Mouse (Mus musculus) inflammation-experienced regulatory T-cells, adult 6 months (primary cell): ENCODE results near the gene A930033H14Rik. TPM values are rescaled to one million over a fixed set of nuclear protein-coding genes. Genes with fewer than 3 reads are reported as not detected.

Experiments
- ATAC-seq: one replicate; pipeline ENCODE4 v1.8.0; 2017
- polyA plus RNA-seq, 3 experiments: library from polyadenylated mRNA; unstranded; fragments of 100-300 nt; shearing (Covaris generic); gene quantifications; one replicate each; pipeline ENCODE4 v1.2.1; 2017

Gene A930033H14Rik
- polyA plus RNA-seq, 3 experiments from 2014 or later: not detected

DNA sequence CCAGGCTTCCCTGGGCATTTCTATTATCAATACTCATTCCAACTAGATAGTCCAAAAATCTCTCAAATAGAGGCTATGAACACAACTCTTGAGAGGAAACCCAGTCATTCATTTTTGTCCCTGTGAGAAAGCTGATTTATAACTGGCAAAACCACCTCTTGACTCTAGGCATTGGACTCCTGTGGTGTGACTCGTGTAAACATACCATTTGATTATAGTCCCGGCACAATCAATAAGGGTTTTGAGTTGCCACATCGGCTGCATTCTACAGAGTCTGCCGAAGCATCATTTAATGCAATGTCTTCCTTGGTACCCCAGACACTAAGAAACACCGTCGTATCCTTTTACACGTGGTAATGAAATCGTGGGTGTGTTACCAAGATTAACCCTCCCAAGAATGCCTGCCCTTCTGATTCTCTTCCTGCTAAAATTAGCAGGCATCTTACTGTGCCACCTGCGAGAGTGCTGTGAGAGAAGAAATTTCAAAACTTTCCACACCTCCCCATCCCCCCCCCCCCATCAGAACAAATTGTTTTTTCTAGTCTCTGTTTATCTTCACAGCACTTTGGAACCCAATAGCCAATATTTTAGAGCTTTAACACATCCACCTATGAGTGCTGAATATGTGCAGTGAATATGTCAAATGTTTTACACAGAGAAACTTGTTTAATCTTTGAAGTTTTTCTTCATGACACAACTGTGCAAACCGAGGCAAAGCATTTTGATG is 22.3 kb downstream of the A930033H14Rik start:
- no peak for ATAC-seq

DNA sequence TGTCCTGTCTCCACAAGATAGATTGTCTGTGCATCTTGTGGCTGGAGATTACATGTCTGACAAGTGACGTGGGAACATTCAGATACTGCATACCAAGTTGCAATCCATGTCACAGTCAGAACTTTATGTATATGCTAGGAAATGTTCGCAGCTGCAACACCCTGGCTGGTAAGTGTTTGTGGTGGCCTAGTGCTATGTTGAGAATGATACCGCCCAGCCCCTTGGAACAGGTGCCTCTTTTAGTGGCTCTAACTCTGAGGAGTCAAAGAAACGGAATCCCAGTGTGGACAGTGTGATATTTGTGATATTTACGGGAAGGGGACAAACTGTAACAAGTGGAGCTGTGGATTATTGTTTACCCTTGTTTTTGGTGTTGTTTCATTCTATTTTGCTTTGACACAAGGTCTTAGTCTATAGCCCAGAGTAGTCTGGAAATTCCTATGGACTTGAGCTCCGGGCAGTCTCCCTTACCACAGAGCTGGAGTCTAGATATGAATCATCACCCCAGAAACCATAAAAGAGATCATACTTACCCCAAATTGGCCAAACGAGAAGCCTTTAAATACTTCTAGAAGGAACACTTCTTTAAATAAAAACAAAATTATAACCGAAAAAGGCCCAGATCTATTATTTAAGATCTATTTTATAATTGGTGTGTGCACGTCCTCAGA is 25.0 kb downstream of the A930033H14Rik start:
- no peak for ATAC-seq

DNA sequence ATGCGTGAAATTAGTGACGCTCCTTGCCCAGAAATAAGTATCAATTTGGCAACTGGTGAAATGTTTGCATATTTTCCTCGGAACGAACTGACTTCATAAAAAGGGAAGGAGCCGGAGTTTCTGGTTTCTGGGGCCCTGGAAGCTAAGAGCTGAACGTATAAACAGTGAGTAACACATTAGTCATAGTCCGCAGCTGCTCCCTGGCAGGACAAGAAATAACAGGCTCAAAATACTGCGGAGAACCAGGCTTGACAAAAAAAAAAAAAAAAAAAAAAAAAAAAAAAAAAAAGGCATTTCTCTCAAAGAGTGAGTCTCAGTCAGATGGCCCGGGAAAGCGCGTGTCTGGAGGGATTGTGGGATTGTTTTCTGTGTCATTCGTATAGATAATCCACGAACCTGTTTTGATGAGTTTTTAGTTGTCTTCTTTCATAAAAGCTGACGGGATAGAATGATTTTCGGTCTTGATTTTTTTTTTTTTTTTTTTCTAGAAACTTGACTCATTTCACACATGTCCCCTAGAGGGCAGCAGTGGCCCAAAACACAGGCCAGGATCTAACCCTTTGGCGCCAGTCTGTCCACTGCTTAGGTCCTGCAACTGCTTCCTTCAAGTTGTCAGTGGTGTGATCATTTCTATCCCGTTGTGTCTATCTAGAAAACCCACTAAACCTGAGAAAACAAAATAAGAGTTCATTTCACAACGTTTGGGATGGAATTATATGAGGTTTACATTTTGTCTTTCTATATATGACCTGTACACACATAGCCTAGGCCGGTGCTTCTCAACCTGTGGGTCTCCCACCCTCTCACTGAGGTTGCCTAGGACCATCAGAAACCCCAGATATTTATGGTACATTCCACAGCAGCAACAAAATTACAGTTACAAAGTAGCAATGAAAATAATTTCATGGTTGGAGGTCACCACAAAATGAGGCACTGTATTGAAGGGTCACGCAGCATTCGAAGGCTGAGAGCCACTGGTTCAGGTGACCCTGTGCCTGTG is 26.7 kb downstream of the A930033H14Rik start:
- ATAC-seq: no peak

DNA sequence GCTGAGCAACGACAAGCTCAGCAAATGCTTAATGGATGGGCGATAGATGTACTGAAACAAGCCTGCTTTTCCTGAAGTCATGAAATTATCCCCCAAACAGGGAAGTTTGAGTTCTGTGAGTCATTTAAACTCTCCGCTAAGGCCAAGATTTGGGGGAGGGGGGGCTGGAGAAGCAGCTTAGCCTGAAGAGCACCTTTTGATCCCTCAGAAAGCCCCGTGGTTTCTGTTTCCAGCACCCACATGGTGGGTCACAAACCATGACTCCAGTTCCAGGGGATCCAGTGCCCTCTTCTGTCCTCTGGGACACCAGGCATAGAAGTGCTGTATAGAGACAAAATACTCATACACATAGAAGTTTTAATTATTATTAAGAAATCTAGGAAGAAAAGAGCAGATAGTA is 27.5 kb downstream of the A930033H14Rik start:
- ATAC-seq: no peak

DNA sequence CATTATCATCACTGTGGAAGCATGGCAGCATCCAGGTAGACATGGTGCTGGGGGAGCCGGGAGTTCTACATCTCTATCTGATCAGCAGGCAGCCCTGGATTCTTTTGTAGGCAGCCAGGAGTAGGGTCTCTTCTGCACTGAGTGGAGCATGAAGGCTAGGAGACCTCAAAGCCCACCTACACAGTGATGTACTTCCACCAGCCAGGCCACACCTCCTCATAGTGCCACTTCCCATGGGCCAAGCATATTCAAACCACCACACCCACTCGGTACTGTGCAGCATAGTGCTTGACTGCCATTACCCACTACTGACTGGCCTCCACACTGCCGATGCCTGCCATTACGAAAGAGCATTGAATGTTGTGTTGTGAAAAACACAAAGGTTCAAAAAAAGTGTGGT is 28.0 kb downstream of the A930033H14Rik start:
- no peak for ATAC-seq

DNA sequence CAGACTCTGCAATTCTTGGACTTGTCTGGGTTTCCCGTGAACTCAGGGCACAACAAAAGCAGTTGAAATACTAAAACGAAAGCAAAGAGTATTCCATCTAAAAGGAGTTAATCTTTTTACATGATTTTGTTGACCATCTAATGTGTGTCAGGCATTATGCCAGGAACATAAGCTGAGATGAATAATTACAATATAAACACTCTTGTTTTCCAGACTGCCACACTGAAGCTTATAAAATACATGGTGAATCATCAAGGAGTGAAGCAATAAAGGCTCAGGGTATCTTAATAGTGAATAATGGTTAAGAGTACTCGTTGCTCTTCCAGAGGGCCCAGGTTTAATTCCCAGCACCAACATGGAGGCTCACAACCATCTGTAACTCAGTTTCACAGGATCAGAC is 31.9 kb downstream of the A930033H14Rik start:
- ATAC-seq: no peak

DNA sequence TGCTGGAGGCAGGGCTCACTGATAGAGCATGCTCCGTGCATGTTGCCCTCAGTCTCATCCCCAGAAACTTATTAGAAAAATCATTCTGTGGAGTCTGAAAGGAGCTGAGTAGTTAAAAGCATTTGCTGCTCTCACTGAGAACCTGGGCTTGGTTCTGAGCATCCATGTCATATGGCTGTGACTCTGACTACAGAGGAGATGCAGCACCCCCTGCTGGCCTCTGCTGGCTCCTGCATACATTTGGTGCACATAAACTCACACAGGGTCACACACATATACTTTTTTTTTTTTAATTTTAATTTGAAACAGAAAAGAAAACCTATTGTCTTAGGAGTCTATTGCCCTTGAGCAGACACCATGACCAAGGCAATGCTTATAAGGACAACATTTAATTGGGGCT is 33.6 kb downstream of the A930033H14Rik start:
- no peak for ATAC-seq

DNA sequence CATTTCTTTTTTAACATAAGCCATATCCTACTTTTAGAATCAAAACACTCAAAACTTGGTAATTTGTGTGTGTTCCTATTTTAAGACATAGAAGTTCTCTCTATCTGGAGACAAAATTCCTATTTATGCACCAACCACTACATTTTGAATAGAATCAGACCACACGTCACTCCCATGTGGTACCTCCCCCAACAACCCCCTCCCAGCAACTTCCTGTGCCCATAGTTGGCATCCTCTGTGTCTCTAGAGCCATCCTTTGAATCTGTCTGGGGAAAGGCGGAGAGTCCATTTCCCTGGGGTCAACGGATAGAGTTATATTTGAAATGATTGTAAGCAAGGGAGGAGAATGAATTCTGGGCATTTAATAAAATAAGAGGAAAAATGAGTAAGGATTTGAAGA is 36.8 kb downstream of the A930033H14Rik start:
- no peak for ATAC-seq

DNA sequence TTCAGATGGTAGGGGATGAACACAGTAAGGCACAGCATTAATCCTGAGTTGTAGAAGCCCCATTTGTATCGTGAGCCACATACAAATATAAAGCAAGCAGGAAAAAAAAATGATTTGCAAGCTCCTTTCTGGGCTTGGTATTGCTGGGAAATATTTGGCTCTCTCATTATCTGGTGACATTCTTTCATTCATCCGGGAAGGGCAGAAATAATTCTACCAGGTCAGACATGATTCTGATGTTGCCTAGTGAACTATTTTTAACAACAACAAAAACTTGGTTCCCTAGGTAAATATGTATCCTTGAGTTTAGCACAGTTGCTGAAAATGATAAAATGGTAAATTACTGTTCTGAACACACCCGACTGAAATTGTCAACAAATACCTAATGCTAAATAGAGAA is 40.5 kb downstream of the A930033H14Rik start:
- ATAC-seq: no peak

DNA sequence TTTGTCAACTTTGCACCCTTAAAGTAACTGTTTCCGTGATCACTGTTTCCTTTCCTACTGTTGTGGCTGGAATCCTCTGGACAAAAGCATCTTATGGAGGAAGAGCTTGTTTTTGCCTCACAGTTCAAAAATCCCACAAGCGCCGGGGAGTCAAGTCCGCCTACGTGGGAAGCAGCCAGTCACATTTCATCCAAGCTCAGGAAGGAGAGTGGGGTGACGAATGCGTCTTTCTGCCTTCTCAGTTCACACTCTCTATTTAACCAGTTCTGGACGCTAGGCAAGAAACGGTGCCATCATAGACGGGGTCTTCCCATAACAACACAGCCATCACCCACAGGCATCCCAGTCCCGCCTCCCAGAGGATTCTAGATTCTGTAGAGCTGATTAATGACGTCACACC is 46.4 kb downstream of the A930033H14Rik start:
- no peak for ATAC-seq

DNA sequence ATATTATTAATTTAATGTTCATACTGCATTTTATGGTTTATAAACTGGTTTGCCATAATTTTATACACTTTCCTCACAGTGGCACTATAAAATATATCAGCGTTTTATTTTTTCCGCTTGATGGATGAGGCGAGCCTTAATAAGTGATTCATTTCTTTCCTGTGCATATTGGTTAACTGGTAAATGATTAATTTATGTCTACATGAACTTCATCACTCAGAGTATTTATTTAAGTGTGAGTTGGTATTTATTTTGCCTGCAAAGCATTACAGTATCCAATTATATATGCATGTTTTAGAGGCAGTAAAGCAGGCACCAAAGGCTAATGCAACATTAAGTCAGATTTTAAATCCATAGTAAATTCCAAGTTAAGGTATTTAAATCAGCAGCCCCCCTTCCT is 47.1 kb downstream of the A930033H14Rik start:
- no peak for ATAC-seq

DNA sequence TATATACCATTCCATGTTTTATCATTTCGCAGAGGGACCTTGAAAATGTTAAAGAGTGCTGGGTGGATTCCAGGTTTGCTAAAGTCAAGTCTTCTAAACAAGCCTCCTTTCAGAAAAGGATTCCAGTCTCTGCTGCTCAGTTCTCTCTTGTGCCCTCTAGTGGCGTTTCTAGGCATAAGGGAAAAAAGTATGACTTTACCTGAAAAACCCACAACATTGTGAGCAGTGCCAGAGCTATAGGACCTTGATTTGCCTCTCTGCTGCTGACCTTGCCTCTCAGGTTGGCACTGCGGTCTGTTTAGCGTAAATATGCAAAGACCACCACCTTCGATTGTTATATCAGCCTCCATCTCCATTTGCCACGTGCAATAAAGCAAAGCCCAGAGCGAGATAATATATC is 47.8 kb downstream of the A930033H14Rik start:
- ATAC-seq: no peak

DNA sequence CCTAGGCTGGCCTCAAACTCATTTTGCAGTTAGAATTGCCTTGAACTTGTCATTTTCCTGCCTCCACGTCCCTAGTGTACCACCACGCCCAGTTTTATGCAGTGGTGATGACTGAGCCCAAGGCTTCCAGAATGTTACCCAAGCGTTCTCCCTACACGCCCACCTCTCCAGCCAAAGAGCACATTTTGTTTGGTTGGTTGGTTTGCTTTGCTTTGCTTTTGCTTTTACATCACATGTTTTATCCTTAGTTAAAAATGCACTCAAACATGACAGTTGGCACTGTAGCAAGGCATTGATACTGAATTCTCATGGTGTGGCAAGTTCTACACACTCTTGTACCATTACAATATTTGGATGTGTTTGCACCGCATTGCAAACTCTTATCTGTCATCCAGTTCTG is 49.7 kb downstream of the A930033H14Rik start:
- no peak for ATAC-seq

DNA sequence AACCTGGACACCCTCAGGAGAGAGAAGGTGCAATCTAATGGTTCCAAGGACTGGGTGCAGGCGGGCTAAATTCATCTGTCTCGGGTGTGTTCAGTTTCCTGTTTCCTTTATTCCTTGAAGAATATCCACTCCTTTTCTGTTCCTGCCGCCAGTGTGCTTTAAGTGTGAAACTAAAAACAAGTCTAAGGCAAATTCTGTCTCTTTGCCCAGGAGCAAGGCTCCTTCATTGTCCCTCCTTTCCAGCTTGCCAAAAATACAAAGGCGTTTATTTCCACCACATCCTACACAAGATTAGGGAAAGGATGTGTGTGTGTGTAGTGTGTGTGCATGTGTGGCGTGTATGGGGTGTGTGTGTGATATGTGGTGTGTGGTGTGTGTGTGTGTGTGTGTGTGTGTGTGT is 50.3 kb downstream of the A930033H14Rik start:
- no peak for ATAC-seq

DNA sequence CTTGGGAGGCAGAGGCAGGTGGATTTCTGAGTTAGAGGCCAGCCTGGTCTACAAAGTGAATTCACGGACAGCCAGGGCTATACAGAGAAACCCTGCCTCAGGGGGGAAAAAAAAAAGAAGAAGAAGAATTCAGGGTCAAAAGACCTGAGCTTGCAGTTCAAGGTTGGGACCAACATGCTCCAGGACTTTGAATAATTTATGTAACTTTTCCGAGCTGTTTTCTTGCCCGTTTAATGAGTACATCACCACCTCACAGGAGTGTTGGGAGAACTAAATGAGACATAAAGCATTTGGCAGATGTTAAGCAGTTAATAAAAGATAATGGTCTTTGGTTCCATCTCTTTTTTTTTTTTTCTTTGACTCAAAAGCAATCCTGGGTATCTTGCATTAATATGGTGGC is 51.4 kb downstream of the A930033H14Rik start:
- ATAC-seq: no peak

DNA sequence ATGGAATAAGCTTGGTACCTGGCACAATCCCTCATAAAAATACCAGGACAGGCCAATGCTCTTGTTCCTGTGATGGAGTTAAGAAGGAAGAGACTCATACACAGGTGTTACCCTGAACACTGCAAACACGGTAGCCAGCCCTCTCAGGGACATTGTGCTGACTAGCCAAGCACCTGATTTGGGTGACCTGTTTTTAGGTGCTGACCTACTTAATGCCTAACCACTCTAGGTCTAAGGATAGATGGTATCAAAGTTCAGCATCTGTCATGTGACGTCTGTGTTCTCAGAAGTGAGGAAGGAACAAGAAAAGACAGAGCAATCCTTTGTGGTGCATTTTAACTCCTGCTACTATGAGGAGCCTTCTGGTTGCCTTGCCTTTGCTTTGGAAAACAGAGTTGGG is 52.0 kb downstream of the A930033H14Rik start:
- peak; percentile 72 for ATAC-seq

Other genes with a start within 250 kb of the A930033H14Rik start
- gene Rhobtb1, start 61.7 kb downstream of the A930033H14Rik start, polyA plus RNA-seq: not detected
- gene Cdk1, start 139.8 kb upstream of the A930033H14Rik start, polyA plus RNA-seq: 100 to 1,000 TPM in 1 of 3 experiments, 10 to 100 TPM in 2; 10.6 to 131 (median 15.8) TPM
- gene Ank3, start 185.7 kb upstream of the A930033H14Rik start, polyA plus RNA-seq: under 1 TPM in 2 of 3 experiments, not detected in 1; 0.58 to 0.98 TPM